Mouse (Mus musculus) heart, embryonic 14.5 days (tissue): ENCODE results near the gene Prr12. TPM values are rescaled to one million over a fixed set of nuclear protein-coding genes. Genes with fewer than 3 reads are reported as not detected.

Source experiments
- ATAC-seq: fragments of 200-750 bp; cut with Nextera tagmentation; 2 replicates; pipeline ENCODE4 v1.8.0; 2017; ENCODE audit warnings: low read depth, moderate TSS enrichment; ENCODE audit not compliant: insufficient number of reproducible peaks, insufficient read depth, low FRiP score
- H3K27ac ChIP-seq, 2 experiments: fragments of 200-500 bp in 1 of 2; fragments of 300-500 bp in 1 of 2; sonication (generic) in 1 of 2; replicated peaks in 1 of 2; 2 replicates each; pipeline ENCODE4 v1.5.1; 2012 to 2014; ENCODE audit warnings: low read depth in 2 of 2, low read length in 2 of 2, control low read depth in 1 of 2, mild to moderate bottlenecking in 1 of 2, mixed read lengths in 1 of 2; ENCODE audit not compliant: control insufficient read depth in 1 of 2, insufficient read depth in 1 of 2
- H3K27me3 ChIP-seq: fragments of 300-500 bp; sonication (generic); 2 replicates; pipeline ENCODE4 v1.6.1; 2014; ENCODE audit warnings: mild to moderate bottlenecking, low read length, control low read depth; ENCODE audit not compliant: control insufficient read depth, insufficient read depth
- H3K36me3 ChIP-seq: fragments of 300-500 bp; sonication (generic); 2 replicates; pipeline ENCODE4 v1.6.1; 2014; ENCODE audit warnings: mild to moderate bottlenecking, control low read depth, low read length, mixed read lengths; ENCODE audit not compliant: control insufficient read depth, insufficient read depth
- H3K4me1 ChIP-seq, 2 experiments: fragments of 200-500 bp in 1 of 2; fragments of 300-500 bp in 1 of 2; sonication (generic) in 1 of 2; 2 replicates each; pipeline ENCODE4 v1.6.1; 2012 to 2014; ENCODE audit warnings: low read length in 2 of 2, control low read depth in 1 of 2, mixed read lengths in 1 of 2; ENCODE audit not compliant: control insufficient read depth in 2 of 2, insufficient read depth in 2 of 2
- H3K4me2 ChIP-seq: fragments of 300-500 bp; sonication (generic); 2 replicates; pipeline ENCODE4 v1.6.1; 2014; ENCODE audit warnings: mild to moderate bottlenecking, low read length
- H3K4me3 ChIP-seq, 2 experiments: fragments of 200-500 bp in 1 of 2; fragments of 300-500 bp in 1 of 2; sonication (generic) in 1 of 2; 2 replicates each; pipeline ENCODE4 v1.5.1; 2012 to 2014; ENCODE audit warnings: low read length in 2 of 2, mild to moderate bottlenecking in 2 of 2, control low read depth in 1 of 2, low read depth in 1 of 2, moderate library complexity in 1 of 2; ENCODE audit not compliant: control insufficient read depth in 1 of 2, insufficient read depth in 1 of 2
- H3K9ac ChIP-seq: fragments of 300-500 bp; sonication (generic); 2 replicates; pipeline ENCODE4 v1.6.1; 2014; ENCODE audit warnings: mild to moderate bottlenecking, low read length
- H3K9me3 ChIP-seq: fragments of 300-500 bp; sonication (generic); 2 replicates; pipeline ENCODE4 v1.6.1; 2016; ENCODE audit warnings: low read length, control low read depth; ENCODE audit not compliant: control insufficient read depth
- WGBS: fragments of 180-500 bp; shearing (Covaris S2); extraction: QIAGEN DNeasy Blood & Tissue Kit; methylation state at CpG from one replicate; pipeline ENCODE4 v1.1.7; 2014; 5-methylcytosine and 5-hydroxymethylcytosine counted together
- polyA plus RNA-seq: library from polyadenylated mRNA; unstranded; fragments of >200 nt; fragmentation: Nextera tagmentation; extraction: Ambion mirVana; gene quantifications from 2 replicates; pipeline ENCODE4 v1.2.1, GENCODE M21; 2014

Gene Prr12
- polyA plus RNA-seq, 1 experiment from 2014 or later, result 8.7 TPM

- Histone ChIP-seq H3K27ac (no peak overlapping the region), H3K4me2 (no peak overlapping the region), H3K4me3 (no peak overlapping the region), H3K27me3 (no peaks in the 10 kb centered on the region), H3K4me1 (peaks cover 0 to 6% of the 10 kb centered on the region in 2 experiments; a peak in 2 of 4 replicates), H3K9me3 (no peaks in the 10 kb centered on the region), H3K36me3 (peaks cover 61% of the 10 kb centered on the region), H3K9ac (no peak overlapping the region)
- WGBS, result 79% methylated on average over 22 of the region's 22 CpGs
- no peak for ATAC-seq
Observed at GRCm38 (mm10) chr7:45083300-45083890, 30.7 kb upstream of the Prr12 start.

DNA sequence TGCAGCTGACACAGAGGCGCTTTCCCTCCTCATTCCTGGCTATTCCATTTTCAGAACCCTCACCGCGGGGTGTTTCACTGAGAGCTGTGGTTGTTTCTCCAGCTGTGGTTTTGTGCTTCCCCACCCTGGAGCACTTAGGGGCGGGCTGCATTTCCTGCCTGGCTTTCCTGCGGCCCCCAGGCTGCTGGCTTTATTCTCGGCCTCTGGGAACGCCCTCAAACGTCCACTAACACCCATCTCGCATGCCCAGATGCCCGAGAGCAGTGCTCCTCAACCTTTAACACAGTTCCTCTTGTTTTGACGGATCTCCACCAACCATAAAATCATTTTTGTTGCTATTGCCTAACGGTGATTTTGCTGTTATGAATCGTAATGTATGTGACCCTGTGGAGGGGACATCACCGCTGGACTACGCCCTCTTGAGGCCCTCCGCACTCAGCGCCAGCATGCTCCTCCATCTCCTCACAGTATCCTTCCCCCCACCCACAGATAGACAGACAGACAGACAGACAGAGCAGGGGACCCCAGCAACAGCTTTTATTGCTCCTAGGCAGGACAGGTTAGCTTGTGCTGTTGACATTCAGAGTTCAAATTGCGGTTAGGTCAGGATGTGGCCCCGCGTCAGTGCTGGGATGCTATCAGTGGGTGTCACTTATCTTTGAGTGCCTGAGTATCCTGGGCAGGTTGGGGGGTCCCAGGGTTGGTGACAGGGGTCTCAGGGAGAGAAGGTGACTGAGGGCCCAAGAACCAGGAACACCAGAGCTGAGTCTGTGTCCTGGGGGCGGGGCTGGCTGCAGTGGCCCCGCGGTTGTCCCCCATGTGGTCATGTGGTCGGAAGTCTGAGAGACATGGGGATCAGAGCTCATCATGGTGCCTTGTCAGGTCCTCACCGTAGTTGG is 30.0 kb upstream of the Prr12 start:
- no peak overlapping the region for H3K4me3 ChIP-seq
- peaks cover 60% of the 10 kb centered on the region for H3K36me3 ChIP-seq
- ATAC-seq, result no peak; the same call in 1 of the 2 replicates
- H3K4me2 ChIP-seq, result no peak overlapping the region
- 62% methylated on average over 25 of the region's 25 CpGs for WGBS
- H3K9ac ChIP-seq, result no peak overlapping the region
- no peaks in the 10 kb centered on the region for H3K9me3 ChIP-seq
- peak overlapping the region; percentile 23 to 25; a peak in 1 of 4 replicates for H3K27ac ChIP-seq
- no peaks in the 10 kb centered on the region for H3K27me3 ChIP-seq
- peaks cover 0 to 7% of the 10 kb centered on the region in 2 experiments; a peak in 2 of 4 replicates for H3K4me1 ChIP-seq

DNA sequence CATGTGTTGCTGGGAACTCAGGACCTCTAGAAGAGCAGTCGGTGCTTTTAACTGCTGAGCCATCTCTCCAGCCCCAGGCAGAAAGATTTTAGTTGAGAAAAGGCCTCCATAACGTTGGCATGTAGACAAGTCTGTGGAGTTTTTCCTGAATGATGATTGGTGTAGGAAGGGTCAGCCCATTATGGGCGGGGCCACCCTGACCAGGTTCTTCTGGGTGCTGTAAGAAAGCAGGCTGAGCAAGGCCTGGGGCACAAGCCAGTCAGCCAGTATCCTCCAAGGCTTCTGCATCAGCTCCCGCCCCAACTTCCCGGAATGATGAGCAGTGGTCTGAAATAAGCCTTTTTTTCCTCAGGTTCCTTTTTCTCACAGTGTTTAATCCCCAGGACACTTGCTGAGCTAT is 28.3 kb upstream of the Prr12 start:
- Histone ChIP-seq H3K27ac (no peak overlapping the region), H3K9me3 (no peaks in the 10 kb centered on the region), H3K4me3 (no peak overlapping the region), H3K9ac (no peak overlapping the region), H3K36me3 (peaks cover 60% of the 10 kb centered on the region), H3K4me1 (peaks cover 2 to 8% of the 10 kb centered on the region in 2 experiments), H3K4me2 (no peak overlapping the region), H3K27me3 (no peaks in the 10 kb centered on the region)
- 53% methylated on average over 5 of the region's 5 CpGs for WGBS
- no peak for ATAC-seq

DNA sequence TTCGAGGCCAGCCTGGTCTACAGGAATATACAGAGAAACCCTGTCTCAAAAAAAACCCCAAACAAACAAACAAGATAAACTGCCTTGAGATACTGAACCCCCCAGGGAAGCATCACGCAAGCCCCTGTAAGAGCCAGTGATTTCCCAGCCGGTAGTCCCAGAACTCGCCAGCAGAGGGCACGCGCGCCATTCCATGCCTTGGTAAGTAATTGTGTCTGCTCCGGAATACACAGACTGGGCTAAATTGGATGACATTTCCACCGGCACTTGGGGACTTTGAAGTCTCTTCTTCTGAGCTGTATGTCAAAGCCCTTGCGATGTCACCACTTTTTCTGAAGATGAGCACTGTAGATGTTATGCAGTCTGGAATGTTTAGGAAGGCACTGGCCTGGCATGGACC is 27.2 kb upstream of the Prr12 start:
- no peaks in the 10 kb centered on the region for H3K9me3 ChIP-seq
- H3K27ac ChIP-seq, result no peak overlapping the region
- peaks cover 57% of the 10 kb centered on the region for H3K36me3 ChIP-seq
- H3K4me2 ChIP-seq, result no peak overlapping the region
- no peak overlapping the region for H3K9ac ChIP-seq
- ATAC-seq, result no peak
- H3K4me1 ChIP-seq, result peaks cover 14 to 20% of the 10 kb centered on the region in 2 experiments
- no peak overlapping the region for H3K4me3 ChIP-seq
- WGBS, result under 1% methylated on average over 10 of the region's 10 CpGs
- H3K27me3 ChIP-seq, result no peaks in the 10 kb centered on the region

- Histone ChIP-seq H3K4me1 (peaks cover 15 to 23% of the 10 kb centered on the region in 2 experiments), H3K4me3 (no peak overlapping the region), H3K27me3 (no peaks in the 10 kb centered on the region), H3K4me2 (no peak overlapping the region), H3K36me3 (peaks cover 56% of the 10 kb centered on the region), H3K9ac (no peak overlapping the region), H3K27ac (peak overlapping the region in 1 of 2 experiments; percentile 41; a peak in 1 of 4 replicates), H3K9me3 (no peaks in the 10 kb centered on the region)
- no peak for ATAC-seq
- 22% methylated on average over 9 of the region's 9 CpGs for WGBS
Observed at GRCm38 (mm10) chr7:45078513-45078912, 25.8 kb upstream of the Prr12 start.

- H3K4me3 ChIP-seq, result no peak overlapping the region
- H3K27ac ChIP-seq, result no peak overlapping the region
- H3K27me3 ChIP-seq, result no peaks in the 10 kb centered on the region
- H3K4me1 ChIP-seq, result peaks cover 15 to 22% of the 10 kb centered on the region in 2 experiments
- no peaks in the 10 kb centered on the region for H3K9me3 ChIP-seq
- peaks cover 50% of the 10 kb centered on the region for H3K36me3 ChIP-seq
- ATAC-seq, result no peak
- 86% methylated on average over 2 of the region's 2 CpGs for WGBS
- H3K9ac ChIP-seq, result no peak overlapping the region
- H3K4me2 ChIP-seq, result no peak overlapping the region
Observed at GRCm38 (mm10) chr7:45077829-45078228, 25.1 kb upstream of the Prr12 start.

GRCm38 (mm10) chr7:45077322-45077721 is 24.6 kb upstream of the Prr12 start:
- Histone ChIP-seq H3K4me1 (peaks cover 15 to 19% of the 10 kb centered on the region in 2 experiments), H3K4me3 (no peak overlapping the region), H3K36me3 (peaks cover 46% of the 10 kb centered on the region), H3K27ac (no peak overlapping the region), H3K9ac (no peak overlapping the region), H3K27me3 (no peaks in the 10 kb centered on the region), H3K4me2 (no peak overlapping the region), H3K9me3 (no peaks in the 10 kb centered on the region)
- WGBS, result 88% methylated on average over 14 of the region's 14 CpGs
- no peak for ATAC-seq
